Mouse (Mus musculus) stomach, embryonic 16.5 days (tissue): ENCODE measurements around the gene Igll1. TPM values are rescaled to one million over a fixed set of nuclear protein-coding genes. Genes with fewer than 3 reads are reported as not detected.
A peak's percentile ranks its signal among the peaks of the same experiment; 100 is the strongest.

ENCODE experiments used
- ATAC-seq: fragments of 200-750 bp; cut with Nextera tagmentation; 2 replicates; pipeline ENCODE4 v1.8.0; 2017; ENCODE audit warnings: moderate number of reproducible peaks, moderate TSS enrichment; ENCODE audit not compliant: insufficient read depth, low FRiP score
- H3K27ac ChIP-seq: fragments of 300-500 bp; sonication (generic); 2 replicates; pipeline ENCODE4 v1.5.1; 2014; ENCODE audit warnings: low read length
- H3K27me3 ChIP-seq: fragments of 300-500 bp; sonication (generic); 2 replicates; pipeline ENCODE4 v1.6.1; 2014; ENCODE audit warnings: low read length, control low read depth, mixed read lengths; ENCODE audit not compliant: control insufficient read depth, insufficient read depth
- H3K36me3 ChIP-seq: fragments of 300-500 bp; sonication (generic); 2 replicates; pipeline ENCODE4 v1.6.1; 2014; ENCODE audit warnings: low read length; ENCODE audit not compliant: control insufficient read depth, insufficient read depth
- H3K4me1 ChIP-seq: fragments of 300-500 bp; sonication (generic); 2 replicates; pipeline ENCODE4 v1.6.1; 2014; ENCODE audit warnings: low read length, control low read depth, mixed read lengths; ENCODE audit not compliant: control insufficient read depth, insufficient read depth
- H3K4me2 ChIP-seq: fragments of 300-500 bp; sonication (generic); 2 replicates; pipeline ENCODE4 v1.6.1; 2014; ENCODE audit warnings: low read depth, low read length, mixed read lengths
- H3K4me3 ChIP-seq: fragments of 300-500 bp; sonication (generic); replicated peaks from 2 replicates; pipeline ENCODE4 v1.5.1; 2014; ENCODE audit warnings: mild to moderate bottlenecking, low read length
- H3K9ac ChIP-seq: fragments of 300-500 bp; sonication (generic); 2 replicates; pipeline ENCODE4 v1.6.1; 2014; ENCODE audit warnings: low read length
- H3K9me3 ChIP-seq: fragments of 300-500 bp; sonication (generic); replicated peaks from 2 replicates; pipeline ENCODE4 v1.6.1; 2016; ENCODE audit warnings: low read length, control low read depth; ENCODE audit not compliant: control insufficient read depth
- WGBS: fragments of 180-500 bp; shearing (Covaris S2); extraction: QIAGEN DNeasy Blood & Tissue Kit; methylation state at CpG from one replicate; pipeline ENCODE4 v1.1.7; 2014; 5-methylcytosine and 5-hydroxymethylcytosine counted together
- polyA plus RNA-seq: library from polyadenylated mRNA; unstranded; fragments of >200 nt; fragmentation: Nextera tagmentation; extraction: Ambion mirVana; gene quantifications from 2 replicates; pipeline ENCODE4 v1.2.1, GENCODE M21; 2015

The Igll1 gene
- 1.0 and 2.3 TPM in 2 replicates for polyA plus RNA-seq

- no peak for ATAC-seq
- Histone ChIP-seq H3K4me1 (peaks cover 3% of the 10 kb centered on the region; the same call in 1 of the 2 replicates), H3K4me2 (no peak within 1 kb of the TSS), H3K27ac (no peak within 1 kb of the TSS), H3K36me3 (no peaks in the 10 kb centered on the region), H3K4me3 (no peak within 1 kb of the TSS), H3K9me3 (no peaks in the 10 kb centered on the region), H3K27me3 (no peaks in the 10 kb centered on the region), H3K9ac (no peak within 1 kb of the TSS)
- 85% methylated on average over 2 of the region's 2 CpGs for WGBS
Measured at GRCm38 (mm10) chr16:16863978-16864377, at the start of gene Igll1. Gene Igll1 (minus strand): TSS chr16:16863985.

GRCm38 (mm10) chr16:16913440-16913839 lies 49.7 kb upstream of the Igll1 start:
- no peaks in the 10 kb centered on the region for H3K4me1 ChIP-seq
- no peak overlapping the region for H3K4me2 ChIP-seq
- WGBS = 56% methylated on average over 1 of the region's 1 CpGs
- no peak overlapping the region for H3K9ac ChIP-seq
- H3K27ac ChIP-seq = no peak overlapping the region
- no peak for ATAC-seq
- peaks cover 3% of the 10 kb centered on the region; the same call in 1 of the 2 replicates for H3K36me3 ChIP-seq
- H3K4me3 ChIP-seq = no peak overlapping the region
- H3K9me3 ChIP-seq = no peaks in the 10 kb centered on the region
- H3K27me3 ChIP-seq = no peaks in the 10 kb centered on the region

GRCm38 (mm10) chr16:16911641-16912597 lies 48.1 kb upstream of the Igll1 start:
- H3K27ac ChIP-seq = peak overlapping the region; percentile 56; the same call in 1 of the 2 replicates
- H3K4me2 ChIP-seq = no peak overlapping the region
- H3K9me3 ChIP-seq = no peaks in the 10 kb centered on the region
- H3K27me3 ChIP-seq = no peaks in the 10 kb centered on the region
- no peak overlapping the region for H3K9ac ChIP-seq
- H3K4me3 ChIP-seq = no peak overlapping the region
- H3K36me3 ChIP-seq = peaks cover 3% of the 10 kb centered on the region; the same call in 1 of the 2 replicates
- peak; percentile 85 for ATAC-seq
- H3K4me1 ChIP-seq = no peaks in the 10 kb centered on the region
- 48% methylated on average over 13 of the region's 13 CpGs for WGBS

- no peak overlapping the region for H3K9ac ChIP-seq
- H3K36me3 ChIP-seq = 0 out of 2 replicates have a peak, but pooled peaks cover 14% of the 10 kb centered on the region
- ATAC-seq = peak; percentile 50; the same call in 1 of the 2 replicates
- no peaks in the 10 kb centered on the region for H3K4me1 ChIP-seq
- no peaks in the 10 kb centered on the region for H3K27me3 ChIP-seq
- H3K9me3 ChIP-seq = no peaks in the 10 kb centered on the region
- 74% methylated on average over 6 of the region's 6 CpGs for WGBS
- H3K27ac ChIP-seq = peak overlapping the region; percentile 71; the same call in 1 of the 2 replicates
- H3K4me3 ChIP-seq = no peak overlapping the region
- no peak overlapping the region for H3K4me2 ChIP-seq
Measured at GRCm38 (mm10) chr16:16907799-16908198, 44.0 kb upstream of the Igll1 start.

GRCm38 (mm10) chr16:16903188-16903587 lies 39.4 kb upstream of the Igll1 start:
- Histone ChIP-seq H3K36me3 (peaks cover 10% of the 10 kb centered on the region; the same call in 1 of the 2 replicates), H3K9me3 (no peaks in the 10 kb centered on the region), H3K27me3 (no peaks in the 10 kb centered on the region), H3K4me1 (no peaks in the 10 kb centered on the region), H3K4me2 (no peak overlapping the region), H3K9ac (no peak overlapping the region), H3K4me3 (no peak overlapping the region), H3K27ac (no peak overlapping the region)
- ATAC-seq = no peak
- WGBS = 84% methylated on average over 5 of the region's 5 CpGs

GRCm38 (mm10) chr16:16902329-16902728 lies 38.5 kb upstream of the Igll1 start:
- peaks cover 4% of the 10 kb centered on the region for H3K4me1 ChIP-seq
- no peak overlapping the region for H3K4me3 ChIP-seq
- H3K27ac ChIP-seq = no peak overlapping the region
- ATAC-seq = no peak
- no peak overlapping the region for H3K4me2 ChIP-seq
- peaks cover 10% of the 10 kb centered on the region; the same call in 1 of the 2 replicates for H3K36me3 ChIP-seq
- WGBS = 78% methylated on average over 4 of the region's 4 CpGs
- H3K9me3 ChIP-seq = no peaks in the 10 kb centered on the region
- H3K9ac ChIP-seq = no peak overlapping the region
- no peaks in the 10 kb centered on the region for H3K27me3 ChIP-seq

GRCm38 (mm10) chr16:16897056-16897584 lies 33.3 kb upstream of the Igll1 start:
- 19% methylated on average over 10 of the region's 10 CpGs for WGBS

GRCm38 (mm10) chr16:16896382-16897055 lies 32.7 kb upstream of the Igll1 start, which contains the start of gene Ppm1f:
Gene Ppm1f (plus strand): TSS chr16:16896469.
- no peaks in the 10 kb centered on the region; the same call in 1 of the 2 replicates for H3K36me3 ChIP-seq
- WGBS = under 1% methylated on average over 29 of the region's 29 CpGs
- H3K27me3 ChIP-seq = no peaks in the 10 kb centered on the region
- H3K27ac ChIP-seq = peak within 1 kb of the TSS; percentile 46
- H3K4me3 ChIP-seq = peak within 1 kb of the TSS; percentile 76
- H3K9ac ChIP-seq = peak within 1 kb of the TSS; percentile 83
- H3K4me2 ChIP-seq = peak within 1 kb of the TSS; percentile 89
- peak; percentile 91 for ATAC-seq
- no peaks in the 10 kb centered on the region for H3K9me3 ChIP-seq
- H3K4me1 ChIP-seq = peaks cover 13% of the 10 kb centered on the region

More at GRCm38 (mm10) chr16:16897056-16897584, 33.3 kb upstream of the Igll1 start:
- no peaks in the 10 kb centered on the region for H3K9me3 ChIP-seq
- ATAC-seq = peak; percentile 2; the same call in 1 of the 2 replicates
- peak overlapping the region; percentile 83 for H3K9ac ChIP-seq
- peak overlapping the region; percentile 46 for H3K27ac ChIP-seq
- H3K36me3 ChIP-seq = no peaks in the 10 kb centered on the region; the same call in 1 of the 2 replicates
- peaks cover 13% of the 10 kb centered on the region for H3K4me1 ChIP-seq
- peak overlapping the region; percentile 76 for H3K4me3 ChIP-seq
- H3K4me2 ChIP-seq = peak overlapping the region; percentile 89
- no peaks in the 10 kb centered on the region for H3K27me3 ChIP-seq
